Mouse (Mus musculus): ENCODE measurements around the gene Pde6b.

Gene Pde6b

DNA sequence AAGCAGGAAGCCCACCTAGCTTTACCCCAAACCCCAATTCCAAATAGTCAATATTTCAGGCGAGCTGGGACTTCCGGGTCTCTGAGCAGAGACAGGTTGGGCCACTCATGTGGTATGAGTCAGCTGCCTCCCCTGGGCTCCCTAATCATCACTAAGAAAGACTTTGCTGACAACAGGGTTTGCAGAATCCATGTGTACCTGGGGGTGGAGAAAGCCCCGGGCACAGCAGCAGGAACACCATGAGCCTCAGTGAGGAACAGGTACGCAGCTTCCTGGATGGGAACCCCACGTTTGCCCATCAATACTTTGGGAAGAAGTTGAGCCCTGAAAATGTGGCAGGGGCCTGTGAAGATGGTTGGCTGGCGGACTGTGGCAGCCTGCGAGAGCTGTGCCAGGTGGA is at the start of gene Pde6b:
Gene Pde6b, plus strand, starts transcription at position 191 of the 400 bp plus-strand sequence.
- peak; percentile 76 for DNase-seq

GRCm38 (mm10) chr5:108343680-108344170 is 44.5 kb upstream of the Pde6b start:
- DNase-seq, result peak; percentile 54

DNA sequence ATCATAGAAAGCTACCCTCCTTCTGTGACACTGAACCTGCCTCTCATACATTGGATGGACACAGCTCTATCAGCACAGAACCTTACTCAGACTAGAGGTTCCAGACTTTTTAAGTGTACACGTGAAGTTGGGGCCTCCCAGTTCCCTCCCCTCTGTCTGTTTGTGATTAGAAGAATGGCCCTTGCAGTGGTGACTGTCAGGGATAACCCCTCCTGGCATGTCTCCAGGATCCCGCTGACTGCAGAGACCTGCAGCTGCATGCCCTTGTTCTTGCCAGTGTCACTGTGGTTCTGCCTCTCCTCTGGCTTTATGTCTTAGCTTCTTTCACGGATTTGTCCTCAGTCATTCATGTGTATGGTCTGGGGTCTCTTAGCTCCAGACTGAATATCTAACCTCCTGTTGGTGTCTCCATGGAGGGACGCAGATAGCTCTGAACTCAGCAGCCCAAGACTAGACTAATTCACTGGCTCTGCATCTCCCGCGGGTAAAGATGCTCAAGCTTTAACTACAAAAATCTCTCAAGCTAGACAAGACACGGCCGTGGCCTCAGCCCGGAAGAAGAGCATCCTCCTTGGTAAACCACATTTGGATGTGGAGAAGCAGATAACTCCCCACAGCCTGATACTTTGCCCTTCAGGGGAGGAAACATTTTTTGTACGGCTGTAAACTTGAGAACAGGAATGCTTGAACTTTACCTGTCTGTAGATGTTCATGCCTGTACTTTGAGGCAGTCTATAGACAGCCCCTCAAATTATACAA is 42.7 kb upstream of the Pde6b start:
- peak; percentile 45 for DNase-seq

- DNase-seq, result peak; percentile 53
Measured at GRCm38 (mm10) chr5:108347843-108348242, 40.3 kb upstream of the Pde6b start.

- no peak for DNase-seq
Measured at GRCm38 (mm10) chr5:108349511-108350148, 38.6 kb upstream of the Pde6b start.

DNA sequence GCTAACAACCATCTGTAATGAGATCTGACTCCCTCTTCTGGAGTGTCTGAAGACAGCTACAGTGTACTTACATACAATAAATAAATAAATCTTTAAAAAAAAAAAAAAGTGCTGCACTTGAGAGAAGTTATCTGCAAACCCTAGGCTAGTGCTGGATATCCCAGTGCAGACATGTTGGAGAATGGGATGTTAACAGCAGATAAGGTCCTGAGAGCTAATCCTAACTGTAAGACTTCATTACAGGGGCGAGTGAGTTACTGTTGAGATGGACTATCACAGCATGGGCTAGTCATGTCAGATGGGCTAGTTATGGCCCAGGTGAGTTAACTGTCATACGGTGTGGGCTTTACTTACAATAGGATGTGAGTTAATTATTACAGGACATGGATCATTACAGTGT is 34.1 kb upstream of the Pde6b start:
- DNase-seq, result no peak

- DNase-seq, result no peak
Measured at GRCm38 (mm10) chr5:108357862-108358261, 30.3 kb upstream of the Pde6b start.

- DNase-seq, result peak; percentile 76
Measured at GRCm38 (mm10) chr5:108359491-108359890, 28.7 kb upstream of the Pde6b start.

DNA sequence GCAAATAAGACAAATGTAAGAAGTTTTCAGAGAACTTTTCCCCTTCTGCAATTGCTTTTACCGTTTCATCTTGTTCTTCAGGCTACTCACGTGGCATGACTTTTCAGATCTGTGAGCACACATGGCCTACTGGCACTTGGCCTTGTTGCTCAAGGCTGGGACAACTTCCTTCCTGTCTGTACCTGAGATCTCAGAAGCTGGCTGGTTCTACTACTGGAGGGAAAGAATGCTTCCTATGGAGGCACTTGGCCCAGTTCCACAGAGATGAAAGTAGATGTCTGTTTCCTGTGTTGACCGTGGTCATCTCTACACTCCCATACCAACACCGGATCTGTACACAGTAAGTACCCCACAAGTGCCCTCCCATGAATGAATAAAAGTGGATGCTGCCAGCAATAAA is 28.0 kb upstream of the Pde6b start:
- peak; percentile 66 for DNase-seq

DNA sequence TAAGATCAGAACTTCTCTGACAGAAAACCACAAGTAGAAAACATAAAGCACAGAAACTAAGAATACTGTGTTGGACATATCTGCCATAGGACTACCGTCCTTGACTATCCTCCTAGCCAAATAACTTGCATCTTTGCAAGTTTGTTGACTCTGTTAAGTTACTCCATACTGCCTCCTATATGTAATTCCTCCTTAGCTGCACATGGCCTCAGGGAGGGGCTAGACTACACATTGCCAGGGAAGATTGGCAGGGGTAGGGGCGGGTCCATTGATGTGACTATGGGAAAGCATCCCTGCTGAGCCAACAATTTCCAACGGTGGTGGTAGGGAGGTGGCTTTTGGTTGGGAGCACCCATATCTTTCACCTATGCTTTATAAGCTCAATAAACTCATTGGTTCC is 25.9 kb upstream of the Pde6b start:
- DNase-seq, result no peak

DNA sequence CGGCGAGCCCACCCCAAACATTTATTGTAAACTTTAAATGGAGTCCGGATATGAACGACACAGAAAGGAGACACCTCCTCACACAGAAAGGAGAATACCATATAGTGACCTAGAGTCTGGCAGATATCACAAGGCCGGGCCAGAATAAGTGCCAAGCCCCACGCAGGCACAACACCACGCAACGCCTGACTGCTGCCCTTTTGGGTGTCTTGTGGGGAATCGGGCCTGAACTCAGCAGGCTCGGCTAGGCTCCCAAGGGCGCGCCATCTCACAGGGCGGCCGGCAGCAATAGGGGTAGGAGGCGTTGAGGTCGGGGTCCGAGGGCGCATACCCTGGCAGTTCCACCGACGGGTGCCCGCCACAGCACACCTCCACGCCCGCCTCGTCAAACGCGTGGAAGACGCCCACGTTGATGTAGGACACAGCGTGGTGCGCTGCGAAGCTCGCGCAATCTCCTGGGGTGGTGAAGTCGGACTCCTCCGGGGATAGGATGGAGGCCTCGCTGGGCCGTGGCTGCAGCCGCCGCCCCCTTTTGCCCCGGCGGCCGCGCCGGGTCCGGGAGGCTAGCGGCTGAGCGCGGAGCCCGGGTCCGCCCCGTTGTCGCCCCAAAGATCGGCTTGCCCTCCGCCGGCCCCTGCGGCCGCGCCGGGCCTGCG is 21.7 kb upstream of the Pde6b start:
- peak; percentile 91 for DNase-seq

- peak; percentile 94 for DNase-seq
Measured at GRCm38 (mm10) chr5:108366984-108367841, 21.0 kb upstream of the Pde6b start.

DNA sequence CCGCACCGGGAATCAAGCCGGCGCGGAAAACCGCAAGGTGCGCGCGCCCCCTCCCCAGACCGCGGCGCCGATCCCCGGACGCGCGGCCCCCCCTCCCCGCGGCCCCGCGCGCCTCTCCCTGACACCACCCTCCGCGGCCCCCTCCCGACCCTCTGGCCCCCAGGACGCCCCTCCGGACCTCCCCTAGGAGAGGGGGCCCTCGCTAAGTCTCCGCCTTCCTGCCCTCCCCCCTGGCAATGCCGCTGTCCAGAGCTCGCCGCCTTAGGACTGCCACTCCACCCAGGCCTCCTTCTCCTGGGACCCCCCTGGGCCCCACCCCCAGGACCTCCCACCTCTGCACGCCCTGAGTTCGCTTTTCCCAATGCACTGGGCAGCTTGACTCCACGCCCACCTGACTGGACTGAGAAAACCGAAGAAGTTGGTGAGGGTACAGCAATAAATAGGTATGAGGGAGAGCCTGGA is 20.3 kb upstream of the Pde6b start, which contains the start of gene Gm42517:
Gene Gm42517, minus strand, starts transcription at position 52 of the 462 bp plus-strand sequence.
- peak; percentile 92 for DNase-seq

DNA sequence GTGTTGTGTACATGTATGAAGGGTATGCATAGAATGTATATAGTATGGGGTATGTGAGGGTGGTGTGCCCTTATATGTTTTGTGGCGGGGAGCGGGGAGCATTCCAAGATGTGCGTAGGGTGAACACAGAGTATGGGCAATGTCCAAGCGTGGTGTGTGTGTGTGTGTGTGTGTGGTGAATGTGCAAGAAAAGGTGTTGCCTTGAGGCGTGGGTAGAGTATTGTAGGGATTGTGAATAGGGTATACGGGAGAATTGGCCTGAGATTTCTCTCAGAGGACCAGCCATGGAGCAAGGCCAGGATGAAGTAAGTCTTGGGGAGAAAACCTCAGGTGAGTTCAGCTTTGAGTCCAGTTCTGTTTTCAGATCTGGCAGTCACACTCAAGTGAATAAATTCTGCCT is 19.7 kb upstream of the Pde6b start:
- no peak for DNase-seq

DNA sequence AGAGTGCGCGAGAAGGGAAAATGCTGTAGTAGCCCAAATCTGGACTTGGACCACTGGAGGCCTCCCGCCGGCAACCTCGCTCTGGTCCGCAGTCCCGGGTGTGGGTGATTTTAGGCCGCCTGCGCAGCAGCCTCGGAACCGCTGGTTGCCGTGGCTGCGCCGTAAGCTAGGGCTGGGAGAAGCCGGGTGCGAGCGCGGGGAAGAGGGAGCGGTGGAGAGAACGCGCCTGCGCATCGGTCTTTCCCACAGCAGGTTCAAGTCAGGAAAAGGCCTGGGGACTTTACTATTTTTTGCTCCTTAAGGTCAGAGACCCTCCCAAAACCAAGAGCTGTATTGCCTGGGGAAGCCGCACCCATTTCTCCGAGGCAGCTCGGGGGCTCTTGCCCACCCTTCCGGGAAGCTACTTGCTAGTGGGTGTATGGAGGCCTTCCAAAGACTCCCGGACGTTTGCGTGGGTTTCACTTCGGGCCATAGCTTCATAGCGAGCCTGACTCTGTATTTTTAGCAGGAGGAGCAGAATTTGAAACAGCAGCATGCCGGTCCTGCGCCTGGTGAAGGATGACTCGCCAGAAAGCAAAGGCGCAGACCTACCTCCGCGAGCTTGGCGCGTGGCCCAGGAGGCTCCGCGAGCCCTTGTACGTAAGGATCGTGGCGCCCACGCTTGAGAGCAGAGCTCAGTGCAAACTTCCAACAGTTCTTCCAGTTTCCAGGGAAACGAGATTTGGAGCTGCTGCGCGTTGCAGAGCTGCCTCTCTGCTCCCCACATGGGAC is 19.2 kb upstream of the Pde6b start:
- DNase-seq, result peak; percentile 91

- DNase-seq, result peak; percentile 77
Measured at GRCm38 (mm10) chr5:108369964-108370363, 18.2 kb upstream of the Pde6b start.

- DNase-seq, result peak; percentile 36
Measured at GRCm38 (mm10) chr5:108374079-108374478, 14.1 kb upstream of the Pde6b start.

DNA sequence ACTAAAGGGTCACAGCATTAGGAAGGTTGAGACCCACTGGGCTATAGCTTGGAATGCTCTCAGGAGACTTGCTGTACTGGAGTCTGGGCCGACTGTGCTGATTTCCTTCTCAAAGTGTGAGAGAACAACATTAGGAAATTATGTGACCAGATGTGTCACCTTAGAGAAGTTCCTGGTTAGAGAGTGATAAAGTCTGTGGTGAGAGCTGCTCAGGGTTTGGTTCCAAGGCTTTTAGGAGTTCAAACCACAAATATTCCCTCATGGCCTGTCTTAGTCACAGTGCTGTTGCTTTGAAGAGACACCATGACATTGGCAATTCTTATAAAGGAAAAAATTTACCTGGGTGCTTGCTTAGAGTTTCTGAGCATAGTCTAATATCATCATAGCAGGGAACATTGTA is 12.1 kb upstream of the Pde6b start:
- DNase-seq, result peak; percentile 24

DNA sequence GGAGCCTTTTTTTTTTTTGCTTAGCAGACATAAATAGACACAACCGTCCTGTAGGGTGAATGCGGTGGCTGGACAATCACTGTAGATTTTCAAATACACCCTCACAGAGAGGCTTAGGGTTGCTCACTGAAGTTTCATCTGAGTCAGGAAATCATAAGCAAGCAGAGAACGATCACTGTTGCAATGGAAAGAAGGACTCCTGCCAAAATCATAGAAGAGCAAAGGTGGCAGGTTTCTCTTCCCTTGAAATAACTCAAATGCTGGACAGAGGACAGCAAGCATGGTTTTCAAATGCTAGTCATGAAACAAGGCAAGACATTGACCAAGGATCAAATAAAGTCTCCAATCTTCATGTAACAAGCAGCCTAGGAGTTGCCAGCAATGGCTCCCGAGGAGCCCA is 9.8 kb upstream of the Pde6b start:
- DNase-seq, result peak; percentile 34

GRCm38 (mm10) chr5:108385632-108386031 is 2.6 kb upstream of the Pde6b start:
- DNase-seq, result no peak

- DNase-seq, result no peak
Measured at GRCm38 (mm10) chr5:108386449-108386848, 1.7 kb upstream of the Pde6b start.

DNA sequence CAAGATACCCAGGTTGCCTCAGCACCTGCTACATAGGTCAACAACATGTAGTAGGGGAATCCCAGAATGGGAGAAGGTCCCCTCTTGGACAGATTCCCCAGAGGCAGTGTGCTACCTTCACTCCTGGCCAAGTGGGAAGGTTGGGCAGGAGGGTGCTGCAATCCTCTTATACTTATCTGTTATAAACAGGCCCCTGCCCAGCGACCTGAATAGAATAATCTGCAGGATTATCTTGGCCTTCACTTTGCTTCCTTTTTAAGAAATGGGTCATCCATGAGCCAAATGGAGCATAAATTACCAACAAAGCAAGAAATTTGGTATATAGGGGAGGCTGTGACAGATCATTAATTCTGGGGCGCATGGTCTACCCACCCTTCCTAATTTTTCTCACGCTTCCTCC is 1.6 kb downstream of the Pde6b start:
- DNase-seq, result peak; percentile 33
